Mouse (Mus musculus) lung, postnatal 14 days (tissue): ENCODE results near the gene Eml1.
A peak's percentile ranks its signal among the peaks of the same experiment; 100 is the strongest.

Source experiments
- DNase-seq: peaks from one replicate; pipeline ENCODE4 v3.0.0; 2021

Gene Eml1

GRCm38 (mm10) chr12:108553079-108553478 lies 182.3 kb downstream of the Eml1 start:
- no peak for DNase-seq

DNA sequence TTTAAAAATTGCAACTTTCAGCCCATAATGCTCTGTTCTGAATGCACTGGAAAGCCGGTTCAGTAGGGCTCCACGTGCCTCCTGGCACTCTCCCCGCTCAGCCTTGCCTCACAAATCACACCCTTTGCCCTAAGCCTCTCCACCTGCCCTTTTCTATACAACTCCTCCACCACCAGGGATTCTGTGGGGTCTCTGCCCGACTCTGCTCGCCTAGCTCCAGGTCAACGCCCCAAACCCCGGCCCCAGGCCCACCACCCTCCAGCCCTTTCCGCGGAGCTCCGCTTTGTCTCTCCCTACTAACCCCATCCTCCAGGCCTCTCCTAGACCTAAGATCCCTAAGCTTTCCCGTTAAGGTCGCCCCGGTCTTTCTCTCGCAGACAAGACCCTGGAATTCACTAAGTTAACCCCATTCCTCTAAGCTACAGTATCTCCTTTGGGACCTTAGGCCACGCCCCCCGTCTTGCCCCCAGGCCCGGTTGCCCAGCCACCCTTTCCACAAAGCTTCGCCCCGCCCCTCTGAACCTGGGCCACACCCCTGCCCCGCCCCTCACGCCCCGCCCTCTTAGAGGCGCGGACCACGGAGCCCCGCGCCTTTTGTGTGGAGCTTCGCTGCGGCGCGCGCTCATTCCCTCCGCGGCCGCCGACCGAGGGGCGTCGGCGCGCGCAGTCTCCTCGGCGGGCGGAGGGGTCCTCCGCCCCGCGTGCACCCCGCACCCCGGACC lies 183.5 kb downstream of the Eml1 start, which contains the start of gene Evl:
Evl (plus strand) TSS at position 601 of the 722 bp plus-strand sequence.
- peak; percentile 90 for DNase-seq

DNA sequence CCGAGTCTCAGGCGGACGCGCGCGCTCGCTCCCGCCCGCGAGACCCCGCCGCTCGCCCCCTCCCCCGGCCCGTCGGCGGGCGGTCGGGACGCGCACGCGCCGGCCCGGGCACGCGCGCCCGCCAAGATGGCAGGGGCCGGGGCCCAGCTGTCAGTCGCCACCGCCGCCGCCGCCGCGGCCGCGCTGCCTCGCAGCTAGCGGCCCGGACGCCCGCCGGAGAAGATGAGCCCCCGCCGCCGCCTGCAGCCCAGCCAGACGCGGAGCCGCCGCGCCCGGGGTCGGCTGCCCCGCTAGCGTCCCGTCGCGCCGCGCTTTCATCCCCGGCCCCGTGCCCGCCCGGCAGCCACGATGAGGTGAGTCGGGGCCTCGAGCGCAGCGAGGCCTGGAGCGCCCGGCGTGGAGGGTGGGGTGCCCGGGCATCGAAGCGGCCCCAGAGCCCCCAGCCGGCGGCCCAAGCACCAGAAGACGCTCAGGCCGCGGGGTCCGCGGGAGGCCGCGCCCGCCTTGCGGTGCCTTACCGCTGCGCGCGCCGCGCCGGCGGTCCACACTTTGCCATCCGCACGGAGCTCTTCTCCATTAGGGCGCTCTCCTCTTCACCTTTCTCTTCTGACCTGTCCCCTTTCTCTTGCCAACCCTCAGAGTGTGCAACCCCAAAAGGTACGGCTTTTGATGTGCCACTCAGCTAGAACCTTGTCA lies 184.3 kb downstream of the Eml1 start:
- peak; percentile 32 for DNase-seq

DNA sequence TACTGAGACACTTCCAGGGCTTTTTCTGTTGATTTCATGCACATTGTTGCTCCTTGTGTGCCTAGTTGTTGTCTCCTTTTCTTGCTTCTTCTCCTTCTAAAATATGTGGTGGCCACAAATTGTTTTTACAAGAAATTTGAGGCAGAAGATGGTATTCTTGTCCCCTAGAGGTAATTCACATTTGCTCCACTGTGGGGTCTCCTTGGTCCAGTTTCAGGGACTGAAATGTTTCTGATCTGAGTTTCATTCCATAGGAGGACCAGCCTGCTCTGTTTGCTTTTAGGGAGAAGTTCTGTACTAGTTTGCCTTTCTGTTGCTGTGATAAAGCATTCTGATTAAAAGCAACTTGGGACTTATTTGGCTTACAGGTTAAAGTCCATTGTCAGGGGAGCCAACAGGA lies 187.4 kb downstream of the Eml1 start:
- DNase-seq, result no peak

GRCm38 (mm10) chr12:108563238-108563637 lies 192.5 kb downstream of the Eml1 start:
- DNase-seq, result no peak

DNA sequence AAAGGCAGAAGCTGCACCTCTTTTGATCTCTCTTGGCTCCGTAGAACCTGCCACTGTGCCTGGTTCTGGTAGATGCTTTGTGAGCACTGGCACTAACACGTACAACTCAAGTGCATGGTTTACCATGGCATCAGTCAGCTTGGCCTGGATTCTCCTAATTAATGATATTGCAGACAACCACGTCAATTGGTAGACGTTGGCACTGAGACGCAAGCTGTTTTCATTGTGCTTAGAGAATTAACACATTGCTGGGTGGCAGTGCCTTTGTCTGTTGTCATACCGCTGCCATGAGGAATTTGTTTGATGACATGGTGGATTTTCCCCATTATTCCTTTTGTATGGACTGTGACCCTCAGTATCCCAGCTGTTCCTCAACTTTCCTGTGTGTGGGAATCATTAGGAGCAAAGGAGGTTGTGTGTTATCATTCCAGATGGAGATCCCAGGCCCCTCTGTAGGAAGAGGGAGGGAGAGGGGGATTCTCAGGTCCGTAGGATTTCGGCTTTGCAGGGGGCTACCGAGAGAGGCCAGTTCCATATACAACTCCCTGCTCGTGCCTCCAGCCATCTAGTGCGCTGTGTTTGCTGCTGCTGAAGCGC lies 194.3 kb downstream of the Eml1 start:
- no peak for DNase-seq

DNA sequence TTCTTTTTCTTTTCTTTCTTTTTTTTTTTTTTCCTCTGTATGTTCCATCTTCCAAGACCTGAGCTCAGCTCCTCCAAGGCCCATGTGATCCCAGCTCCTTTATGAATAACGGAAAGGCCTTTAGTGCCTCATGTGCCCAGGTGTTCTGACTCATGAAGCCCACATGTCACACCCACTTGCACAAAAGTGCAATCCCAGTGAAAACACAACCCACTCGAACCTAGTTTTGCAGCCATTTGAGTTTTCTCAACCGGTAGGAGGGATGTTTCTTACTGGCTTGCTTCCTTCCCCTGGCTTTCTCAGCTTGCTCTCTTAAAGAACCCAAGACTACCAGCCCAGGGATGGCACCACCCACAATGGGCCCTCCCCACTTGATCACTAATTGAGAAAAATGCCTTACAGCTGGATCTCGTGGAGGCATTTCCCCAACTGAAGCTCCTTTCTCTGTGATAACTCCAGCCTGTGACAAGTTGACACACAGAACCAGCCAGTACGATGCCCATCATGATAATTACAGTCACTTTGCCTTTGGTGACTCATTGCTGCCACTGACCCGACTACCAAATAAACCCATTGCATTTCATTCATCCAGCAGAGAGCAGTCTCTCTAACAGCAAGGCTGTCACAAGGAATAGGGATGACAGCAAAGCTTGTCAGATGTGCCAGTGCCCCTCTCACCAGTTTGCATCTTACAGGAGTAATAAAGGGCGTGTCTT lies 208.6 kb downstream of the Eml1 start:
- DNase-seq, result no peak

- peak; percentile 49 for DNase-seq
These were observed 213.0 kb downstream of the Eml1 start for GRCm38 (mm10) chr12:108583775-108584174.
